Mouse (Mus musculus): ENCODE data around the gene Dock2. TPM values are rescaled to one million over a fixed set of nuclear protein-coding genes. Genes with fewer than 3 reads are reported as not detected.

Dock2 gene
- total RNA-seq, 2 experiments from 2014 or later, result 6.4 to 8.1 TPM

DNA sequence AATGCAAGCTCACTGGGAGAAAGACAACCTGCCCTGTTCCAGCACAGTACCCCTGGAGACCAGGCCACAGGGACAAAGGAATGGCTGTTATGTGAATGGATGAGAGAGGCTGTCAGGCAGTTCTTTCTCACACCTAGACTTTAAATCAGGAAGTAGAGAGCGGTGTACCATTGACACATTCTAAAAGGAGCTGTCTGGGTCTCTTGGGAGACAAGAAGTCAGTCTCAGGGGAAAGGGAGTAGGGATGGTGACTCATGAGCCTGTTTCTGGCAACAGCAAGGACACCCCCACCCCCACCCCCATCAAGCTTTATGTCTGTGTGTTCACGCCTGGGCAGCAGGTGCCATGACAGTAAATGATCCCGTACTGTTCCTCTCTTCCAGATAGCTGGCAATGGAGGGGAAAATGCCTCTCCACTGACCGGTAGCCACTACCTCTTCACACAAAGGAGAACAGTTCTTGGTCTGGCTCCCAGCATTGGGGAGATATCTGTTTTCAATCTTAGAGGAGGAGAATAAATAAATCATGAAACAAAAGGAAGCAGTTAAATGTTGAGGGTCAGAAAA lies 439.9 kb downstream of the Dock2 start:
- DNase-seq, result no peak

DNA sequence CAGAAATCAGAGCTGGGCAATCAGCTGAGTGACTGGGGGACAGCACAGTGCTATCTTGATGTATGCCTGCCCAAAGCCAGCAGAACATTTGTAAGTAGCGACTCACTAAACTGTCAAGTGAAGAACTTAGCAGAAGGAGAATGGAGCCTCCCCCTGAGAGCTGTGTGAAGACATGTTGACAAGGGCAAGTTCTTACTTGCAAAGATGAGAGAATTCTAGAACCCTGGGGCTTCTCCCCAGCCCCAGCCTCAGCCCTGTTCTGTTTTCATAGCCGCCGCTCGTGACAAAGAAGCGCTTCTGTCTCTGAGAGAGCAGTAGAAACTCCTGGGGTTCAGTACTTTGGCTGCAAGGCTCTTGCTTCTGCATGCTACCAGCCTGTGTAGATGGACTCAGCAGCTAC lies 444.0 kb downstream of the Dock2 start:
- no peak for DNase-seq

DNA sequence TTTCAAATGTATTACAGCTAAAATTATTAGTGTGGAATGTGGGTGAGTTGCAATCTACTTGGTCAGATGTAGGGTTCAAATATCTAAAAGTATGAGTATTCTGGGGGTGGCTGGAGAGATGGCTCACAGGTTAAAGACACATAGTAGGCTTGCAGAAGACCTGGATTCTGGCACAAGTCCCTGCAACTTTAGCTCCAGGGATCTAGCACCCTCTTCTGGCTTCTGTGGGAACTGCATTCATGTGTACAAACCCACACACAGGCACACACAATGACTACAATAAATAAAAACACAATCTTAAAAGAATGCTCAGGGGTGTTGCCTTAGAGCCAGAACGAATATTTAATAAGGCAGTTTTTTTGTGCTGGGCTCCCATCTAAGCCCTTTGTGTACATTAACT lies 445.8 kb downstream of the Dock2 start:
- no peak for DNase-seq

DNA sequence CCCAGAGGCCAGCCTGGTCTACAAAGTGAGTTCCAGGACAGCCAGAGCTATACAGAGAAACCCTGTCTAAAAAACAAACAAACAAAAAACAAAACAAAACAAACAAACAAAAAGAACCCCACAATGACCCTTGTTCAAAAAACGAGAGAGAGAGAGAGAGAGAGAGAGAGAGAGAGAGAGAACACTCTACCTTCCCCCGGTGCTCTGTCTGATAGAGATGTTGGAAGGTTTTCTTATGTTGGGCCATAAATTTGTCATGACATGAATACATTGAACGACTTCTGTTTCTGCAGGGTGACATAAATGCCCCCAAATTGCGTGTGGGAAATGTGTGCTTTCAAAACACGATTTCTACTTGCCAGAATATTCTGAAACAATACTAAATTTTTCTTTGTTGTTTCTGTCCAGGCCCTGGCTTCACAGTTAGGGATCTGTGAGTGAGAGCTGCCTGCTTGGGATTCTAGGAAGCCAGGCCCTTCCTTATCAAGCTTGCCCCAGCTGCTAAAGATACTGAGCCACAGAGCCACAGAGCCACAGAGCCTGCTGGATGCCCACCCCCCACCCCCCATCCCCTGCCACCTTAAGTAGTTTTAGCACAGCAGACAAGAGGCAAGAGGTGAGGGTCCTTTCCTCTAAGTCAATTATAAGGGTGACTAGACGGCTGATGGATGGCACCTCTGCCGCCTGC lies 451.2 kb downstream of the Dock2 start:
- DNase-seq, result no peak

DNA sequence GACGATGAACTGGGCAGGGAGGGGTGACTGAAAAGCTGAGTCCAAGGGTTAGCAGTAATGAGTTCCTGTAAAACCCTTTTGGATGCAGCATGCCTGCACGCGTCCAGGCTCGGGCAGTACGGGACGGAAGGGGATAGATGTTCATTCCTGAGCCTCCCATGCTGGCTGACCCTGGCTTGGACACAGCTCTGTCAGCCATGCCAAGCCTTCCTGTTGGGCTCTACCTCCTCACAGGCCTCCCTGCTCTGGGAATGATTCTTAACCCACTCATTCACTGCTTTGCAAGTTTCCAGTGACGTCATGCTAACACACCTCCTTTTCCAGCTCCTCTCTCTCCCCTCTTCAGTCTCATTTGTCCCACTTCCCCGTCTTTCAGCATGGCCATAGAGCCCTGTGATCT lies 460.0 kb downstream of the Dock2 start:
- DNase-seq, result no peak

DNA sequence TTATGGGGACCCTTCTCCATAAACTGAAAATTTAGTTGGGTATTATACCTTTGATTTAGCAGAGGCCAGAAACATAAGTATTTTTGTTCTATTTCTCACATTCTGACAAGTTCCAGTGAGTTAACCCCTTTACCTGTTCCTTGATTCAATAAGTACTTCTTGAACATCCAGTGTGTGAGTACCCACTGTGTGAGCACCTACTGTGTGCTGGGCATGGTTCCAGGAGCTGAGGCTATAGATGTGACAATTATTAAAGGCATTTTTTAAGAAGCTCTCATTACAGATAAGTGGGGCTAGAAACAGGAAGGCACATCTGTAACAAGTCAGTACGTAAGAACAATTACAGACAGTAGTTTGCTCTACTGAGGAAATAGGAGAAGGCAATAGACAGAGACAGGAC lies 464.4 kb downstream of the Dock2 start:
- DNase-seq, result no peak

DNA sequence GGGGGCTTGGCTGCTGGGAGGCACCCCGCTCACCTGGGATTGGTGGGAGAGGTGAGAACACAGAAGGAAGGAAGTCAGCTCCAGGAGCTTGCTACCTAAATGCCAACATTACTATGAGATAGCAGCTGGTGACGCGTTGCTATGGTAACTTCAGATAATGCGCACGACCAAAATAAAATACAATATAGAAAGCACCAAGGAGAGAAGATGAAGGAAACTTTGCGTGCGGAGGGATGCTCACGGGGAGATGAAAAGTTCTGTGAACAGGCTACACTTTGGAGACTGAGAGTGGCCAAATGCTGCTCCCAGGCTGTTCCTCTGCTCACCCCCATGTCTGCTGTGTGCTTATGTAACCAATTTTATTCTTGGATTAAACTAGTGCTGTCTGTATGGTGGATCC lies 466.7 kb downstream of the Dock2 start:
- no peak for DNase-seq

DNA sequence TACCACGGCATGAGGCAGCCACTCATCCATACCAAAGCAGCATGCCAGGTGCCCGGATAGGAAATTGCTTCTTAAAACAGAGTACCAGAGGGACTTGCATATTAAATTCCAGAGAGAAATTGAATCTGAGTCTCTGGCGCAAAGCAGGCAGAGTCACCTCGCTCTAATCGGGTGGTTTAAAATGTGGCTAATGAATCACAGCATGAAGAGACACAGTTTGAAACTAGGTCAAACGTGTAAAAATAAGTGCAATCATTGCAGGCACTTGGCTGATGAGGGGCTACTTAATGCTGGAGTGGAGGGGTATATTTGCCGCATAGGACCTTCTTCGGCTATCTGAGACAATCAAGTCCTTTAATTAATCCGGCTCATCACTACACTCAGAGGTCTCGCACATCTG lies 467.5 kb downstream of the Dock2 start:
- no peak for DNase-seq

DNA sequence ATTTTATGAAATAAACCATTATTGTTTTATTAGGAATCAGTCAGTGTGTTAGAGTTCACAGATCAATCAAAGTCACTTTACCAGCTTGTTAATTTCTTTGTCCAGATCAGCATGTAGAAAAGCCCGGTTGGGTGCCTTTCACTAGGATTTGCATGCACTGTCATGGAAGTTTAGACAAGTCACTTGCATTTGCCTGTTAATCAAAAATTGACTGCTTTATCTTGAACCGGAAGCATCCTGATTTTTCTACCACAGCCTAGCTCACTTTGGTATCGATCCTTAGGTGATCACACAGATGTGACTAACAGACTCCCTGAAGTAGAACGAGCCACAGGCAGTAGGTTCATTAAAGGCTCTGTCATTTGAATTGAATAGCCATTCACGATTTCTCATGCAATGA lies 468.3 kb downstream of the Dock2 start:
- no peak for DNase-seq

DNA sequence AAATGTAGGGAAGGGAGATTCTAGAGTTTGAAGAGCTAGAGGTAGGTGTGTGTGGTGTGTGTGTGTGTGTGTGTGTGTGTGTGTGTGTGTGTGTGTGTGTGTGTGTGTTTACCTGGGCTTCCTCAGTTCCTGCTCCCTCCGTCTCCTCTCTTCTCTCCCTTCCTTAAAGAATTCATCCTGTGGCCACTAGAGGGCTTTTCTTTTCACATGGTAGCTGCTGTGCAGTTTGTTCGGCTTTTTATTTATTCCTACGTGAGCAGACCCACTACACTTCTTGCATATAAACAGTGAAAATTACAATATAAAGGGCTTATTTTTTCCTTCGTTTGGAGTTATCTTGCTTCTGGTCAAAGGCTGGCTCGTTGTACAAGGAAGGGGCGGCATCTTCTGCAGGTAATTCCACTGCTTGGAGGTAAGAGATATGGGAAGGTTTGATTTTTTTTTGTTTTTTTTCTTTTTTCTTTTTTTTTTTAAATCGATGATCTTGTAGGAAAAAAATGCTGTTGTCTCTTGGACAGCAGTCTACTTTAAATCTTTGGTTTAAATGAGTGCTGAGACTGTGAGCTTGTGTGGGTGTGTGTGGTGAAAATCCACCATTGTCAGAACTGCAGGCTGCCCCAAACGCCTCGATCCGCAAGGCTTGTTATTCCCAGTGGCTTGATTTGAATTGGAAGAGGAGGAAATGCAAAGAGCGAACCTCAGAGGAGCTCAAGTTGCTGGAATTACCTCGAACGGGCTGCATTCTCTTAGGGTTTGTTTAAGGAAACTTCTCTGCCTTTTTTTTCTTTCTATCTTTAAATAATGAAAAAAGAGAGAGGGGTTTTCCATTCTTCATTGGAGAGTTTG lies 468.9 kb downstream of the Dock2 start, which contains the start of gene Fam196b:
Gene Fam196b, plus strand, starts transcription at position 289 of the 846 bp plus-strand sequence.
- peak; percentile 36 for DNase-seq

DNA sequence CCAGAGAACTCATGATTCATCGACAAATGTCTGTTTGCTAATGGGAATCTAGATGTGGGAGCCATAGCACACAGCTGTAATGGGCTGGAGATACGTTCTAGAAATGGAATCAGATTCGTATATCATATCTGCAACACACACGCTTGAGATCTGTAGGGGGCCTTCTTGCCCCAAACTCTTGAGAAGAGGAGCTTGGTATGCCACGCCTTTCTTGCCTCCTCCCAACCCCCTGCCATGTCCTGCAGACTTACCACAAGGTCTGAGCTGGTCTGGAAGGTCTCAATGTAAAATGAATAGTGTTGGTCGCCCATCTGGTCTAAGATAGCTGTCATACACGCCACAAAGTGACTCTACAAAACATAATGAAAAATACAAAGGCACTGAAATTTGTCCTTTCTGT lies 471.5 kb downstream of the Dock2 start:
- no peak for DNase-seq

DNA sequence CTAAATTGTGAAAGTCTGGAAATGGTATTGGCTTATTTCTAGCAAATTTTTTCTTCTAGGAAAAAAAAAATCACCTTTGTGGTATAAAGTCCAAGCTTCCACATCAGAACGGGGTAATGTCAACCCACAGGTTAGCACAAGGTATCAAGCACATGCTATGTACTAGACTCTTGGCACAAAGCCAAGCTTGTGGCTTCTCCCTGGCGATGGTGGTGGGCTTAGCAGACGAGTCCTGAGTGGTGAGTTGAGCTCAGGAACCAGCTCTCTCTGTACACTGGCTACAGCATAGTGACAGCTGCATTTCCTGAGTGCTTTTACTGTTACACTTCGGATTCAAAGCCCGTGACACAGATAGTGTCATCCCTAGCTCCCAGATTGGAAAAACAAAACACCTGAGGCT lies 472.0 kb downstream of the Dock2 start:
- DNase-seq, result no peak

DNA sequence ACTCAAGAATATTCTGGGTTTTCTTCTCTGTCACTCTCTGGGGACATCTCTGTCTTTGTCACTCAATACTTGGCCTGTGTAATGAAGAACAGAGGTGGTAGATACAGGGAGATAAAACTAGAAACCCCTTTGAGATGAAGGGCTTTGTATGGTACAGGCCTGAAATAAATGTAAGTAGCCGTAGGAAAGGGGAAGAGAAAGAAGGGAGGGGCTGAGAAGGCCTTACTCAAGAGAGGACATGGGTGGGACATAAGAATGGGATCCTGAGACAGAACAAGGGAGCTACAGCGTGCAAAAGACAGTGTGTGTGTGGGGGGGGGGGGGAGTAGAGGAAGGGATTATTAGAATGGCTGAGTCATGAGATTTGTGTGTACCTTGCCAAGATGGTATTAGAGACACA lies 474.3 kb downstream of the Dock2 start:
- no peak for DNase-seq

DNA sequence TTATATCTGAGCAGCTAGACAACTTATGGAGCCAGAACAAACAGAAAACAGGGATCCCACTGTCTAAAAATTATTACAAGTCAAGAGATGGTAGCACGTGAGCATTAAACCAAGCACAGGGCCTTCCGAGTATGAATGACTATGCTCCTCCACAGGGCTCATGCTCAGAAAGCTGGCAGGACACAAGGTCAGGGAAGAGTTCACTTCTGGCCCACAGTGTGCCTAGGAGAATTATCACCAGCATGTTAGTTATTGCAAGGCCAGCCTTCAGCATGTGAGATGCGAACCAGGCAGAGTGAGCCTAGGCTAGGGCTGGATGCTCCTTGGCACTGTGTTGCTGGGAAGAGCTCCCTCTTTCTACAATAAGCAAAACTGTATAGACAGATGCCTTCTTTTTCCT lies 475.0 kb downstream of the Dock2 start:
- peak; percentile 34 for DNase-seq

DNA sequence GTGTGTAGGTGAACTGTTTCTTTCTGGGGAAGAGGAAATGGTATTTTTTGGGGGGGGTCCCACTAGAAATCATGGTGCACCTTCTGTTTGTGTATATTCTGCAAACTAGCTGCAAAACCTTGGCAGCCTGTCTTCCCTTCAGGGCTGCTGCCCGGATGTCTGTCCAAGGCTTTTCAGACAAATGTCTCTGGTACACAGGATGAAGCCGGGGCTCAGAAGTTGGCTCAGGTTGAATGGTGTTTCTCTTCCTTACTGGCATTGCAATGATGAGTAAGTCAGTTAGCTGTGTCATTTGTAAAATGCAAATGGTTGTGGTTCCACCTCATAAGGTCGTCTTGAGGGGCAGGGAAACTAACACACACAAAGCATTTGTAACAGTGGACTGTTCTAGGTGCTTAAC lies 477.5 kb downstream of the Dock2 start:
- DNase-seq, result peak; percentile 38

DNA sequence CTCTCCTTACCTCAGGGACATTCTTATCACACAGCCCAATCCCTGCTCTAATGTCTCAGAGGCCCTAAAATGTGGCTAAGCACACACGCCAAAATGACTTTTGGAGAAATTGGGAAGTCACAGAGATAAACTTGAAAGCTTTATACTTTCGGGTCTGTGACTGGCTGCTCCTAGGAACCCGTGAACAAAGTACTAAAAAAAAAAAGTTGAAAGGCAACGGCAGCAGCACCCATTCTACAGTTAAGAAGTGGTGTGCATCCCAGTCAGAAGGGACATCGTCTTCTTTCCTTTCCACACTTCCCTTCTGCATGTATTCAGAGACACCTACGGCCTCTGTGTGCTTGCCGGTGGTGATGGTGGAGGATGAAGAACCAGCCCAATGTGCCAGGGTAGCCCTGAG lies 483.6 kb downstream of the Dock2 start:
- DNase-seq, result no peak

DNA sequence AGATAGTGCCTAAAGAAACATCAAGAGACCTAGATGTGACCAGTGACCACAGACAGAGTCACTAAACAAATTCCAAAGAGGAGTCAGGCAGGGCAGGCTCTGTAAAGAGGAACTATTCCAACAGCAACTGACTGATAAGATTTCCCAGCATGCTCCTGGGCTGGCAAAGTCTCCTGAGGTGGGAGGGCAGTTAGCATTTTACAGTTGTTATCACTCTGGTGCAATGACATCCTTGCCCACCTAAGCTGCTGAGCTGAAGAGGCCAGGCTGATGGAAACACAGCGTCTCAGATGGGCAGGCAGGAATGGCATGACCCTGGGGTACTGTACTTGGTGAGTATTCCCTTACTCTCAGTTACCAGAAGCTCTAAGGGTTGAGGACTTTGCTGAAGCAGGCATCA lies 484.1 kb downstream of the Dock2 start:
- no peak for DNase-seq

DNA sequence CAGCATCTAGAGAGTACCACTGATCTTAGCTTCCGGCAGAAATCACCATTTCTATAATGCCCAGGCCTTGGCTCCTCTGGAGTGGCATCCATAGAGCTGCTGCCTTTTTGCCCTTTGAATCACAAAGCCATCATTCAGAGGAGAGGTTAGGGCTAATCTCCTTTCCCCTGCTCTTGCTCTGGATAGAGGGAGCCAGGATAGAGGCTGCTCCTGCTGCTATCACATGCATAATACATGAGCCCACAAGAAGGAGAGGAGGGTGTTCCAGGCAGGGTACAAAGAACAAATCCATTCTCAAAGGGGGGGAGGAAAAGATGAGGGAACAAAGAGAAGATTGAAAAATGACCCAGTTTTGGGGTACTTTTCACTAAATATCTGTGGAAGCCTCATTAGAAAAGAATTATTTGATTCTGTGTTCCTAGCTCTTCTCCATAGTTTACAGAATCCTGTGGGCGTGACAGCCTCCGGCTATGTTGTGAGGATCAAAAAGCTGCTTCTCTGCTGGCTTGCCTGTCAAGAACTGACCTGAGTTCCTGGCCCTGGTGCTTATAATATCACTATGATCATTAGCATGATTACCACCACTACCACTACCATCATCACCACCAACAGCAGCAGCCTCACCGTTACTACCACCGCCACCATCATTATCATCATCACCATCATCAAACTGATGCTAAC lies 485.9 kb downstream of the Dock2 start:
- DNase-seq, result no peak

DNA sequence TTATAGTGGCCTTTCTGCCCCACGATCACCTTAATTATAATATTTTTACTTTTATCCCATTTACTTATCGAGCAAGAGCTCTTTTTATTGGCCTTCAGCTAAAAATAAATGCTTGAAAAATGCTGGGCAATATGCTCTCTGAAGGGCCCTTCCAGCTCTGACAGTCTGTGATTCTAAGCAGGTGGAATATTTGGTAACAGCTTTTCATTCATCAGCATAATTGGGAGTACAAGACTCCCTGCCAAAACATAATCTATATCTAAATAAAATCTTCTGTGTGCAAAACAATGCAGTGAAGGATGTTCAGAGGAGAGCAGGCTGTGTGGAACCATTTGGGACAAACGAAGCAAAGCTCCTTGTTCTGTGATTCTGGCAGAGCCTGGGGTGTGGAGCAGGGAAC lies 492.4 kb downstream of the Dock2 start:
- DNase-seq, result no peak

DNA sequence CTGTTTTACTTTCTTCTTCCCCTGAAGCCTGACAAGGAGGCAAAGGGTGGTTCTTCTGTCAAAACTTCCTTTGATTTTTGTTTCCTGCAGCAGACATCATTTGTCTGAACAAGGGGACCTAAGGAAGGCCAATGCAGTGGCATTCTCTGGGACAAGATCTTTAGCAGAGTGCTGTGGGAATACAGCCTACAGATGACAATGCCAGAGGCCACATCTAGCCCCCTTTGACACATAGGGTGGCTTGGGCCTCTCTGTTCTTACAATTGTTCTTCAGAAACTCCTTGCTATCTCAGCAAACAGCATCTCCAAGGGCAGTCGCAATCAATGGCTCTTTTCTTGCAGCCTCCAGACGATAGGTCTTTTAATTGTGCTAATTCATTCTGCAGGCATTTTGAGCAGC lies 493.0 kb downstream of the Dock2 start:
- DNase-seq, result no peak

DNA sequence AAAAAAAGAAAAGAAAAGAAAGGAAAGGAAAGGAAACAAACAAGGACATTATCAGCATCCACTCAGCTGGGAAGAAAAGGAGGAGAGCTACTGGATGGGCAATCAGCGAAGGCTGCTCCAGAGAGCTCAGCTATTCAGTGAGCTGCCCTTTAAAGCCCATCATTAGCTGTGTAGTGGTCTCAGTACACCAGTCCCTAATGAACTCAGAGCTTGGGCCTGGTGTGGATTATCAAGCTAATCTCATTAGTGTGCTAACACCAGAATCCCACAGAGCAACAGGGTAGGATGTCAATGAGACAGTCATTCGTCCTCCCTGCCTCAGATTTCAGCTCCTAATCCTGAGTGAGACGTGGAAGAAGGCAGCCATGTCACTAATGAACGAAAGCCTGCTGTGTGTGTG lies 493.4 kb downstream of the Dock2 start:
- DNase-seq, result no peak

DNA sequence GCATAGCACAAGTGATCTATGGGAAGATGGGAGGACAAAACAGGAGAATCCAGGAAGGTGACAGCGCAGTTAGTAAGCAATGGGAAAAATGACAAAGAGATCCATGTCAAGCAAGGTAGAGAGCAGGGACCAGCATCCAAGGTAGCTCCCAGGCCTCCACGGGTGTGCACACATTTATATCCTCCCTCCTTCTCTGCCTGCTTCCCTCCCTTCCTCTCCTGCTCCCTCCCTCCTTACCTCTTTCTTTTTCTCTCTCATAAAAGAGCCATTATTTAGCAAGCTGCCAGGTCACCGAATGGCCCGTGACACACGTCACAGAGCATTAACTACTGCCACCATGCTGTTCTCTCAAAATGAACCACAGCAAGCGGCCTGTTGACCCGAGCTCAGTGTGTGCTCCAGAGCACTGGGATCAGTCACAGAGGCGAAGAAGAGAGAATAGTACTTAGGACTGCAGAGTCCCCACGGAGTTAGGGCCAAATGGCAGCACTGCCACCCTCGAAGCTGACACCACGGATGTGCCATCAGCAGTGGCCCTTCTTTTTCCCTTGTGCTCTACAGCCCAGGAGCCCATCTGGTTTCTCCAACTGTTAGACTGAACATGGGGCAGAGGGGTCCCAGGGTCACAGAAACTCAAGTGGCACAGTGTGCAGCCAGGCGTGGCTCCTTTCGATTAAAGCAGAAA lies 499.4 kb downstream of the Dock2 start:
- no peak for DNase-seq
